15 mouse cellular contexts compared by ENCODE assay signal in the genomic region with DNA sequence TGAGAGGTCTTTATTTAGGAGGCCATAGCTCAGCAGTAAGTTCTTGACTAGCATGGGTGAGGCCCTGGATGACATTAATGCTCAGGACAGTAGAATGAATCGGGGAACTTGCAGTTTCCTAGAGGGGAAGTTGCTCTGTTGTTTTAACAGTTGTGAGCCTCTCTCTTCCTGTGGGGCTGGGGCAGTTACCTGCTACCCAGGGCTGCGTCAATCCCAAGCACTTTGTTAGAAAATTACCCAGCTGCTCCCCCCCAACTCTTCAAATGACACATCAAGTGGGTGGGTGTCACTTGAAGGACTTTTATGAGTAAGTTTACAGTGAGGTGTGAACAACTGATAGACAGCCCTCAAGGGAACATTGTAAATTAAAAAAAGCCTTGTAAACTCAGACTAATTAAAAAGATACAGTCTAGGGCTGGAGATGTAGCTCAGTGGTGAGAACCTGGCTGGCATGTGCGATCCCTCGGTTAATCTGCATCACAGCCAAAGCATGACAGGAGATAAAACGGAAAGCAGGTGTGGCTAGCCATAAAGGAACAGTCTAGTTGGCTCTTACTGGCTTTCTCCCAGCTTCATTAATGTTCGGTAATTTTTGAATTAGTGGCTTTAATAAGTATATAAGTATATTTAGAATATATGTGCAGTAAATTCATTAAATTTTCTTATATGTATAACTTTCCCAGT. TPM values are rescaled to one million over a fixed set of nuclear protein-coding genes. Genes with fewer than 3 reads are reported as not detected.
A peak's percentile ranks its signal among the peaks of the same experiment; 100 is the strongest.
DNase-seq lines count a peak whose midpoint lies in the region; ATAC-seq lines count a peak whose summit lies in the region.
"Had no signal": no experiment of that assay in that cellular context is flagged by ENCODE, and none has a peak within 500 bp of the region (broad histone marks: within the 10 kb centered on the region; RNA-seq: fewer than 3 reads in every experiment).

No protein-coding gene starts in this region.

- 86% methylated on average over 6 of the region's 6 CpGs for WGBS in midbrain, embryonic 15.5 days
- WGBS in kidney, embryonic 14.5 days, result 72% methylated on average over 6 of the region's 6 CpGs

- no peaks in the 10 kb centered on the region for H3K9me3 ChIP-seq in midbrain, embryonic 15.5 days
- H3K9me3 ChIP-seq in kidney, embryonic 14.5 days (ENCODE audit: control insufficient read depth, low read length), result no peaks in the 10 kb centered on the region
- H3K9me3 ChIP-seq: liver, embryonic 13.5 days had no signal

- no peaks in the 10 kb centered on the region for H3K4me1 ChIP-seq in midbrain, embryonic 15.5 days
- H3K4me1 ChIP-seq in kidney, embryonic 14.5 days (ENCODE audit: control insufficient read depth, insufficient read depth, low read length), result no peaks in the 10 kb centered on the region

- peak; percentile 66 for DNase-seq in A20 (ENCODE audit: low read depth, low spot score)
- DNase-seq in CD4-positive helper T cell, adult 2 months (ENCODE audit: low read depth, low spot score), result peak; percentile 65
- DNase-seq in natural killer cell, adult 2 months (ENCODE audit: low spot score in 2 of 2), result peak; percentile 78 to 88
- DNase-seq in right cerebral cortex, postnatal 10 days (ENCODE audit: low spot score in 2 of 2), result no peak
- DNase-seq: adrenal gland, adult 2 months; kidney, postnatal 14 days; liver, embryonic 13.5 days; lung, postnatal 4 days; retina, postnatal 1 day had no signal

- no peaks in the 10 kb centered on the region for H3K27me3 ChIP-seq in midbrain, embryonic 15.5 days (replicated peaks)
- no peaks in the 10 kb centered on the region for H3K27me3 ChIP-seq in kidney, embryonic 14.5 days (ENCODE audit: control insufficient read depth, insufficient read depth, low read length)
- H3K27me3 ChIP-seq: liver, embryonic 13.5 days had no signal

- H3K27ac ChIP-seq in midbrain, embryonic 15.5 days, result no peak overlapping the region
- no peak overlapping the region for H3K27ac ChIP-seq in kidney, embryonic 14.5 days (ENCODE audit: low read depth, low read length)
- H3K27ac ChIP-seq: hindbrain, embryonic 14.5 days; liver, embryonic 13.5 days had no signal

- no peaks in the 10 kb centered on the region for H3K36me3 ChIP-seq in midbrain, embryonic 15.5 days (replicated peaks)
- H3K36me3 ChIP-seq in kidney, embryonic 14.5 days (ENCODE audit: control insufficient read depth, insufficient read depth, low read length), result no peaks in the 10 kb centered on the region
- H3K36me3 ChIP-seq: liver, embryonic 13.5 days had no signal

- H3K4me2 ChIP-seq in midbrain, embryonic 15.5 days, result no peak overlapping the region
- H3K4me2 ChIP-seq in kidney, embryonic 14.5 days (replicated peaks; ENCODE audit: low read depth, low read length), result no peak overlapping the region
- H3K4me2 ChIP-seq: heart, embryonic 11.5 days; hindbrain, embryonic 14.5 days; liver, embryonic 13.5 days had no signal

- ATAC-seq in erythroblast, adult 5-6 weeks (replicated peaks; ENCODE audit: low FRiP score, poor library complexity, severe bottlenecking), result peak; percentile 70; the same call in 1 of the 2 replicates
- no peak for ATAC-seq in midbrain, embryonic 15.5 days (replicated peaks)
- ATAC-seq in kidney, embryonic 14.5 days (ENCODE audit: low FRiP score, low TSS enrichment), result no peak

- no peak overlapping the region for H3K9ac ChIP-seq in midbrain, embryonic 15.5 days
- no peak overlapping the region for H3K9ac ChIP-seq in kidney, embryonic 14.5 days (ENCODE audit: low read depth, low read length)
- H3K9ac ChIP-seq: hindbrain, embryonic 14.5 days; liver, embryonic 13.5 days had no signal

- no peak overlapping the region for H3K4me3 ChIP-seq in midbrain, embryonic 15.5 days
- no peak overlapping the region for H3K4me3 ChIP-seq in kidney, embryonic 14.5 days (ENCODE audit: low read length)
- H3K4me3 ChIP-seq: liver, embryonic 13.5 days; myocyte had no signal

RNA-seq across cellular contexts. Expression of gene Dennd1b, which starts 10.4 kb away (rescaled TPM):
- 6.3 and 10.0 TPM in 2 replicates for total RNA-seq in erythroblast, adult 5-6 weeks (2015; ENCODE audit: low replicate concordance)
- 2.9 and 4.5 TPM in 2 replicates for total RNA-seq in erythroblast, adult 5-6 weeks (2017; ENCODE audit: low replicate concordance)
- 11.9 and 12.7 TPM in 2 replicates for polyA plus RNA-seq in midbrain, embryonic 15.5 days (2015; fragmentation: Nextera tagmentation; extraction: Ambion mirVana)
- polyA plus RNA-seq in kidney, embryonic 14.5 days (2014; fragmentation: Nextera tagmentation; extraction: Ambion mirVana), result 10.7 and 13.1 TPM in 2 replicates

Comparison
In these comparisons a context has a peak if more than half of its experiments do, and no peak if none do; other contexts are left out.
1. DNase-seq: peak in A20 (single experiment), CD4-positive helper T cell, adult 2 months (single experiment) and natural killer cell, adult 2 months (2 of 2); none in right cerebral cortex, postnatal 10 days (0 of 2).